Mouse (Mus musculus) gonadal fat pad, adult 2 months (tissue): ENCODE data around the gene Lcn6. TPM values are rescaled to one million over a fixed set of nuclear protein-coding genes. Genes with fewer than 3 reads are reported as not detected.
A peak's percentile ranks its signal among the peaks of the same experiment; 100 is the strongest.
"Not testable (repeated sequence)": the region's sequence is repeated elsewhere in the genome, so short reads cannot be mapped to it uniquely, and the experiment has no call there.

ENCODE experiments used
- DNase-seq: peaks from one replicate; pipeline ENCODE4 v3.0.0-alpha.2; 2012; ENCODE audit warnings: low read depth
- polyA plus RNA-seq: library from polyadenylated mRNA; depleted of rRNA; stranded (reverse); fragments of >200 nt; gene quantifications from 2 replicates; pipeline ENCODE4 v1.2.3, GENCODE M21; 2012; rRNA removed

The Lcn6 gene
- polyA plus RNA-seq, 1 experiment, result 342 TPM

DNA sequence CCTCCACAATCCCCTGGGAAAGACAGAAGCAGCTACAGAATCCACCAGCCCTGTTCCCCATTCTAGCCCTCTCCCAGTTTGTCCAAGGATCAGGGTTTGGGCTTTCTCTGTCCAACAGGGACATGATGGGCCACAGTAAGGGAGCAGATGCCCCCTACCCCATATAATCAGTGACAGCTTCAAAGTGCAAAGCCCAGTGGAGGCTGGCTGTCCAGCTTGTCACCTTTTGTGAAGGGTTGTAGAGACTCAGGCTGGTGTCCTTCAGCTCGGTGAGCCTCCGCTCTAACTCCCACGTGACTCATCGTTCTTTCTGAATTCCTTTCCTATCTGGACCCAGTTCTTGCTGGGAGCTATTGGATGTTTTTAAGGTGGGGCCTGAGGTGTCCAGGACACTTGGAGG, 27.1 kb downstream of the Lcn6 start:
- DNase-seq, result no peak

DNA sequence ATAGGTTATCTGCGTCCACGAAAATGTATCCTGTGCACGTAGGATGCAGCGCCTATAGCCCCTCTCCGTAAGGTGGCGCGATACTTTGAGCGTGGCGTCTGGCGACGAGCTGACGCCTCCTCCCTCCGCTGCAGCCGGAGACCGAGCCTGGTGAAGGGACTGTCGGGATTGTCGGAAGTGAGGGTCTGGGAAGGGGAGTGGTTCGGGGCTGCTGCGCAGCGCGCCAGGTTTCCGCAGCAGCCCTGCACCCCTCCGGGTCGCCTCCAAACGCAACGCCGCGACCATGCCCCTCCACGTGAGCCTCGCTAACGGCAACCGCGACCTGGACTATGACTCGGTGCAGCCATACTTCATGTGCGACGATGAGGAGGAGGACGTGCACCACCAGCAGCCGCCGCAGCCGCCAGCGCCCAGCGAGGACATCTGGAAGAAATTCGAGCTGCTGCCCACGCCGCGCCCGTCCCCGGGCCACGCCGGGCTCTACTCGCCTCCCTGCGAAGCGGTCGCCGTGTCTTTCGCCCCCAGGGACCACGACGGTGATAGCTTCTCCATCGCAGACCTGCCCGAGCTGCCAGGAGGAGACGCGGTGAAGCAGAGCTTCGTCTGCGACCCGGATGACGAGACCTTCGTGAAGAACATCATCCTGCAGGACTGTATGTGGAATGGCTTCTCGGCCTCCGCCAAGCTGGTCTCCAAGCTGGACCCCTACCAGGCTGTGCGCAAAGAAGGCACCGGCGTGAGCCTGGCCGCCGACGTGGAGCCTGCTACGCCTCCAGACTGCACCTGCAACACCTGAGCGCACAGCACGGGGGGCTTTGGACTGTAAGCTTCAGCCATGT, 30.3 kb downstream of the Lcn6 start, which contains the start of gene Bmyc:
Gene Bmyc, plus strand, starts transcription at position 97 of the 839 bp plus-strand sequence.
- no peak for DNase-seq

DNA sequence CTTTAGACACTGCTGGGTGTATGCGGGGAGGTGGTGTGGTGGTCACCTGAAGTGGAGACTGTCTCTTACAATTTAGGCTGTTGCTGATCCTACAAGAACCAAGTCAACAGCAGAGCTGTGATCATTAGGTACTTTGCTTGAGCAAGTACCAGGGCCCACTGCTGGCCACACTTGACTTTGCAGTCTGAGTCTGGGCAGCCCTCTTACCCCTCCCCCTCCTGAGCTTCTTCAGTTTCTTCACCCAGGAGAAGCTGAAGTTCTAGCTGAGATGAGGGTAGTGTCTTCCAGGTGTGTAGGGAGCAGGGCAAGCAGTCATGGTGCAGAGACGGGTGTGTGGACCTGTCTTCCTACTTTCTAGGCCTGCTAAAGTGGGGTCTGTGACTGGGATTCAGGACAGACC, 31.5 kb downstream of the Lcn6 start:
- DNase-seq, result no peak

DNA sequence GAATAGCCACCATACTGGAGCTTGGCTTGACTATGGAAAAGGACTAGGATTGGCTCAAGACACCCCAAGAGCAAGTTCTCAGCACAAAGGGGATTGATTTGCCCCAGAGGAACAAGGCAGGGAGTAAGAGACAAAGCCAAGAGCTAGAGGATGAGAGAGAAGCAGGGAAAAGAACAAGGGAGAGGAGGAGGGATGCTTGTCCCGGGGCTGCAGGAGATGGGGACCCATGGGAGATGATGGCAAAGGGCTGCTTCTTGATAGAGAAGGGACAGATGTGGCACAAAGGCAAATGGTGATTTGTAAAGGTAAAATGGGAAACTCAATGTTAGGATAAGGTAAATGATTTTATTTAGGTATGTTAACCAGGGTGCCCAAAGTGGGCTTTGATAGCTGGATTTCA, 32.5 kb downstream of the Lcn6 start:
- DNase-seq, result not testable (repeated sequence)

GRCm38 (mm10) chr2:25709791-25710190, 33.2 kb downstream of the Lcn6 start:
- not testable (repeated sequence) for DNase-seq

GRCm38 (mm10) chr2:25711641-25712040, 35.1 kb downstream of the Lcn6 start:
- DNase-seq, result not testable (repeated sequence)

DNA sequence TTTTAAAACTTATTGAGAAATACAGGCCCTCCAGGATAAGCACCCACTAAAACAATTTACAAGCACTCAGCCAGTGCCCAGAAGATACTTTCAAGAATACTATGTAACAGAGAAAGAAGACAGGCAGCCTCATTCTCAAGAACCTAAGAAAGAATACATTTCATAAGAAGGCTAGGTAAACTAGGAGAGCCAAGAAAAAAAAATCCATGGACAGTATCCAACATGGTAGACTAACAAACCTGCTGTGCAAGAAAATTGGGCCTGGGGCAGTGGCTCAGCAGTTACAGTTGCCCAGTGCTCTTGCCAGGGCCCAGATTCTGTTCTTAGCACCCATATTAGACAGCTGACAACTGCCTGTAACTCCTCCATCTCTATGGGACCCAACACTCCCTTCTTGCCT, 40.6 kb downstream of the Lcn6 start:
- peak; percentile 57 for DNase-seq

Other genes starting within 250 kb of the Lcn6 start
- 187 and 437 TPM in 2 replicates for gene Abca2, start 248.1 kb upstream of the Lcn6 start, polyA plus RNA-seq
- gene Clic3, start 219.9 kb upstream of the Lcn6 start, polyA plus RNA-seq, result 103 and 188 TPM in 2 replicates
- gene Paxx, start 215.7 kb upstream of the Lcn6 start, polyA plus RNA-seq, result 124 and 139 TPM in 2 replicates
- 1,300 and 1,863 TPM in 2 replicates for gene Ptgds, start 206.7 kb upstream of the Lcn6 start, polyA plus RNA-seq
- gene Lcn12, start 182.9 kb upstream of the Lcn6 start, polyA plus RNA-seq, result 234 and 311 TPM in 2 replicates
- 19.2 and 54.8 TPM in 2 replicates for gene Fbxw5, start 176.0 kb upstream of the Lcn6 start, polyA plus RNA-seq
- gene C8g, start 175.1 kb upstream of the Lcn6 start, polyA plus RNA-seq, result 15.1 and 15.8 TPM in 2 replicates
- gene Traf2, start 129.8 kb upstream of the Lcn6 start, polyA plus RNA-seq, result 13.7 and 17.0 TPM in 2 replicates
- 115 and 139 TPM in 2 replicates for gene Edf1, start 118.9 kb upstream of the Lcn6 start, polyA plus RNA-seq
- 8.0 and 13.4 TPM in 2 replicates for gene Mamdc4, start 101.9 kb upstream of the Lcn6 start, polyA plus RNA-seq
- gene Phpt1, start 101.6 kb upstream of the Lcn6 start, polyA plus RNA-seq, result 57.5 and 83.3 TPM in 2 replicates
- 1.4 and 2.0 TPM in 2 replicates for gene Ajm1, start 95.0 kb upstream of the Lcn6 start, polyA plus RNA-seq
- gene Rabl6, start 68.3 kb upstream of the Lcn6 start, polyA plus RNA-seq, result 58.5 and 65.8 TPM in 2 replicates
- gene Ccdc183, start 59.1 kb upstream of the Lcn6 start, polyA plus RNA-seq, result 1.0 and 1.6 TPM in 2 replicates
- gene Tmem141, start 54.8 kb upstream of the Lcn6 start, polyA plus RNA-seq, result 72.5 and 74.2 TPM in 2 replicates
- 18.2 and 19.1 TPM in 2 replicates for gene Fcna, start 48.8 kb upstream of the Lcn6 start, polyA plus RNA-seq
- 4,084 and 9,522 TPM in 2 replicates for gene Lcn8, start 23.7 kb upstream of the Lcn6 start, polyA plus RNA-seq
- gene Lcn5, start 18.8 kb upstream of the Lcn6 start, polyA plus RNA-seq, result 3,609 and 5,181 TPM in 2 replicates
- 996 and 1,118 TPM in 2 replicates for gene Lcn10, start 5.9 kb downstream of the Lcn6 start, polyA plus RNA-seq
- gene Obp2a, start 23.3 kb downstream of the Lcn6 start, polyA plus RNA-seq, result 25.9 and 27.0 TPM in 2 replicates
- gene Bmyc, start 30.0 kb downstream of the Lcn6 start, polyA plus RNA-seq, result 208 and 344 TPM in 2 replicates
- 0.19 and 0.22 TPM in 2 replicates for gene Obp2b, start 60.2 kb downstream of the Lcn6 start, polyA plus RNA-seq
- not detected in 2 replicates for gene Lcn3, start 88.8 kb downstream of the Lcn6 start, polyA plus RNA-seq
- gene Lcn11, start 100.2 kb downstream of the Lcn6 start, polyA plus RNA-seq, result 0.38 and 0.53 TPM in 2 replicates
- gene Gm13539, start 105.5 kb downstream of the Lcn6 start, polyA plus RNA-seq, result not detected in 2 replicates
- 0.36 and 0.76 TPM in 2 replicates for gene Glt6d1, start 139.1 kb downstream of the Lcn6 start, polyA plus RNA-seq
- 2,439 and 2,836 TPM in 2 replicates for gene Lcn9, start 146.4 kb downstream of the Lcn6 start, polyA plus RNA-seq
- 0.13 and 0.16 TPM in 2 replicates for gene Sohlh1, start 170.5 kb downstream of the Lcn6 start, polyA plus RNA-seq
- 14.6 and 26.8 TPM in 2 replicates for gene Kcnt1, start 186.9 kb downstream of the Lcn6 start, polyA plus RNA-seq